Mouse (Mus musculus): ENCODE data around the gene Arhgap19. TPM values are rescaled to one million over a fixed set of nuclear protein-coding genes. Genes with fewer than 3 reads are reported as not detected.

Arhgap19 gene
- total and polyA plus RNA-seq, 2 experiments from 2014 or later = 2.7 to 13.2 TPM

- 68% methylated on average over 2 of the region's 3 CpGs for WGBS
- H3K4me2 ChIP-seq (ENCODE audit: low read depth, low read length) = no peak overlapping the region
- TF ChIP-seq EP300 (IDR thresholded peaks at IDR 0.05; ENCODE audit: low read depth) (no peak), CTCF (IDR thresholded peaks at IDR 0.05; ENCODE audit: low read depth) (no peak)
Observed at GRCm38 (mm10) chr19:41826529-41826928, 24.7 kb upstream of the Arhgap19 start.

DNA sequence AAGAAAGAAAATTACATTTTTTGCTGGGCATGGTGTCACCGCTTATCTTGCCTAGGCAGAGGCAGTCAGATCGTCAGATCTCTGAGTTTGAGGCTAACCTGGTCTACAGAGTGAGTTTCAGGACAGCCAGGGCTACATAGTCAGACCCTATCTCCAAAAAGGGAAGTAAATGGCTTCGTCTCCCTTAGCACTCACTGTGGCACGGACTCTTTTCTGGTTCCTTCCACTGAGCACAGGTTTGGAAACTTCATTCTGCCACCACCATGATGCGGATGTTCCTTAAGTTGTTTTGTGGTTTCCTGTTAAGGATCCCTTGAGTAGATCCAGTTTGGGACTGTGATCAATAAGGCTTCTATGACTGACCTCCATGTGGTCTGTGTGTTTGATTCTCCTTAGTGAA lies 23.1 kb upstream of the Arhgap19 start:
- TF ChIP-seq EP300 (IDR thresholded peaks at IDR 0.05; ENCODE audit: low read depth) (no peak), CTCF (IDR thresholded peaks at IDR 0.05; ENCODE audit: low read depth) (no peak)
- Histone ChIP-seq H3K27me3 (ENCODE audit: control insufficient read depth, insufficient read depth, low read length) (no peaks in the 10 kb centered on the region), H3K4me3 (ENCODE audit: low read depth, low read length) (no peak overlapping the region), H3K4me1 (ENCODE audit: control insufficient read depth, insufficient read depth) (no peaks in the 10 kb centered on the region), H3K36me3 (replicated peaks; ENCODE audit: control insufficient read depth, insufficient read depth, low read length) (no peaks in the 10 kb centered on the region), H3K9me3 (replicated peaks; ENCODE audit: control insufficient read depth, low read length) (no peaks in the 10 kb centered on the region), H3K4me2 (ENCODE audit: low read depth, low read length) (no peak overlapping the region), H3K9ac (replicated peaks; ENCODE audit: low read depth, low read length) (no peak overlapping the region), H3K27ac (ENCODE audit: low read depth) (no peak overlapping the region)
- ATAC-seq (ENCODE audit: insufficient read depth, low read depth) = no peak
- DNase-seq (ENCODE audit: low spot score) = no peak
- 71% methylated on average over 5 of the region's 5 CpGs for WGBS

More at GRCm38 (mm10) chr19:41826529-41826928, 24.7 kb upstream of the Arhgap19 start:
- no peak overlapping the region for H3K9ac ChIP-seq (replicated peaks; ENCODE audit: low read depth, low read length)
- no peak for ATAC-seq (ENCODE audit: insufficient read depth, low read depth)
- H3K27ac ChIP-seq (ENCODE audit: low read depth) = no peak overlapping the region
- no peak overlapping the region for H3K4me3 ChIP-seq (ENCODE audit: low read depth, low read length)
- H3K4me1 ChIP-seq (ENCODE audit: control insufficient read depth, insufficient read depth) = peaks cover 5% of the 10 kb centered on the region; the same call in 1 of the 2 replicates
- no peaks in the 10 kb centered on the region for H3K36me3 ChIP-seq (replicated peaks; ENCODE audit: control insufficient read depth, insufficient read depth, low read length)
- H3K9me3 ChIP-seq (replicated peaks; ENCODE audit: control insufficient read depth, low read length) = no peaks in the 10 kb centered on the region
- H3K27me3 ChIP-seq (ENCODE audit: control insufficient read depth, insufficient read depth, low read length) = peaks cover 2% of the 10 kb centered on the region; the same call in 1 of the 2 replicates
- no peak for DNase-seq (ENCODE audit: low spot score)

- ATAC-seq (ENCODE audit: insufficient read depth, low read depth) = no peak
- no peak for TF ChIP-seq EP300 (IDR thresholded peaks at IDR 0.05; ENCODE audit: low read depth)
- no peak for TF ChIP-seq CTCF (IDR thresholded peaks at IDR 0.05; ENCODE audit: low read depth)
Observed at GRCm38 (mm10) chr19:41822589-41822988, 20.7 kb upstream of the Arhgap19 start.

GRCm38 (mm10) chr19:41821436-41821835 lies 19.6 kb upstream of the Arhgap19 start:
- no peaks in the 10 kb centered on the region for H3K27me3 ChIP-seq (ENCODE audit: control insufficient read depth, insufficient read depth, low read length)
- H3K4me2 ChIP-seq (ENCODE audit: low read depth, low read length) = no peak overlapping the region
- WGBS = 27% methylated on average over 5 of the region's 5 CpGs
- no peak overlapping the region for H3K4me3 ChIP-seq (ENCODE audit: low read depth, low read length)
- ATAC-seq (ENCODE audit: insufficient read depth, low read depth) (no peak), DNase-seq (ENCODE audit: low spot score) (no peak)
- no peak overlapping the region for H3K9ac ChIP-seq (replicated peaks; ENCODE audit: low read depth, low read length)
- H3K36me3 ChIP-seq (replicated peaks; ENCODE audit: control insufficient read depth, insufficient read depth, low read length) = no peaks in the 10 kb centered on the region
- TF ChIP-seq EP300 (IDR thresholded peaks at IDR 0.05; ENCODE audit: low read depth) = no peak
- no peaks in the 10 kb centered on the region for H3K4me1 ChIP-seq (ENCODE audit: control insufficient read depth, insufficient read depth)
- H3K9me3 ChIP-seq (replicated peaks; ENCODE audit: control insufficient read depth, low read length) = no peaks in the 10 kb centered on the region
- H3K27ac ChIP-seq (ENCODE audit: low read depth) = no peak overlapping the region

More at GRCm38 (mm10) chr19:41822589-41822988, 20.7 kb upstream of the Arhgap19 start:
- DNase-seq (ENCODE audit: low spot score) = no peak
- H3K4me2 ChIP-seq (ENCODE audit: low read depth, low read length) = no peak overlapping the region
- WGBS = 66% methylated on average over 1 of the region's 1 CpGs
- H3K4me3 ChIP-seq (ENCODE audit: low read depth, low read length) = no peak overlapping the region
- H3K4me1 ChIP-seq (ENCODE audit: control insufficient read depth, insufficient read depth) = no peaks in the 10 kb centered on the region
- H3K9ac ChIP-seq (replicated peaks; ENCODE audit: low read depth, low read length) = no peak overlapping the region
- H3K27me3 ChIP-seq (ENCODE audit: control insufficient read depth, insufficient read depth, low read length) = no peaks in the 10 kb centered on the region
- no peaks in the 10 kb centered on the region for H3K36me3 ChIP-seq (replicated peaks; ENCODE audit: control insufficient read depth, insufficient read depth, low read length)
- no peak overlapping the region for H3K27ac ChIP-seq (ENCODE audit: low read depth)
- no peaks in the 10 kb centered on the region for H3K9me3 ChIP-seq (replicated peaks; ENCODE audit: control insufficient read depth, low read length)

GRCm38 (mm10) chr19:41818749-41819148 lies 16.9 kb upstream of the Arhgap19 start:
- H3K27me3 ChIP-seq (ENCODE audit: control insufficient read depth, insufficient read depth, low read length) = no peaks in the 10 kb centered on the region
- no peak overlapping the region for H3K27ac ChIP-seq (ENCODE audit: low read depth)
- no peaks in the 10 kb centered on the region for H3K36me3 ChIP-seq (replicated peaks; ENCODE audit: control insufficient read depth, insufficient read depth, low read length)
- no peak for TF ChIP-seq CTCF (IDR thresholded peaks at IDR 0.05; ENCODE audit: low read depth)
- no peak for TF ChIP-seq EP300 (IDR thresholded peaks at IDR 0.05; ENCODE audit: low read depth)
- H3K9me3 ChIP-seq (replicated peaks; ENCODE audit: control insufficient read depth, low read length) = no peaks in the 10 kb centered on the region
- H3K4me2 ChIP-seq (ENCODE audit: low read depth, low read length) = no peak overlapping the region
- H3K9ac ChIP-seq (replicated peaks; ENCODE audit: low read depth, low read length) = no peak overlapping the region
- no peaks in the 10 kb centered on the region for H3K4me1 ChIP-seq (ENCODE audit: control insufficient read depth, insufficient read depth)
- ATAC-seq (ENCODE audit: insufficient read depth, low read depth) = no peak
- 84% methylated on average over 4 of the region's 4 CpGs for WGBS
- no peak overlapping the region for H3K4me3 ChIP-seq (ENCODE audit: low read depth, low read length)
- no peak for DNase-seq (ENCODE audit: low spot score)

GRCm38 (mm10) chr19:41817325-41817724 lies 15.5 kb upstream of the Arhgap19 start:
- ATAC-seq (ENCODE audit: insufficient read depth, low read depth) = no peak
- no peak overlapping the region for H3K27ac ChIP-seq (ENCODE audit: low read depth)
- no peak for TF ChIP-seq CTCF (IDR thresholded peaks at IDR 0.05; ENCODE audit: low read depth)

More at GRCm38 (mm10) chr19:41817325-41817724, 15.5 kb upstream of the Arhgap19 start:
- DNase-seq (ENCODE audit: low spot score) = no peak
- no peaks in the 10 kb centered on the region for H3K4me1 ChIP-seq (ENCODE audit: control insufficient read depth, insufficient read depth)
- no peak overlapping the region for H3K4me2 ChIP-seq (ENCODE audit: low read depth, low read length)
- no peaks in the 10 kb centered on the region for H3K27me3 ChIP-seq (ENCODE audit: control insufficient read depth, insufficient read depth, low read length)
- 34% methylated on average over 10 of the region's 10 CpGs for WGBS
- H3K4me3 ChIP-seq (ENCODE audit: low read depth, low read length) = no peak overlapping the region
- H3K36me3 ChIP-seq (replicated peaks; ENCODE audit: control insufficient read depth, insufficient read depth, low read length) = no peaks in the 10 kb centered on the region
- H3K9me3 ChIP-seq (replicated peaks; ENCODE audit: control insufficient read depth, low read length) = no peaks in the 10 kb centered on the region
- H3K9ac ChIP-seq (replicated peaks; ENCODE audit: low read depth, low read length) = no peak overlapping the region
